Mouse (Mus musculus): Measurements from ENCODE around the gene Entpd2. TPM values are rescaled to one million over a fixed set of nuclear protein-coding genes. Genes with fewer than 3 reads are reported as not detected.

Gene Entpd2
- polyA plus RNA-seq, 1 experiment = 18.8 TPM

DNA sequence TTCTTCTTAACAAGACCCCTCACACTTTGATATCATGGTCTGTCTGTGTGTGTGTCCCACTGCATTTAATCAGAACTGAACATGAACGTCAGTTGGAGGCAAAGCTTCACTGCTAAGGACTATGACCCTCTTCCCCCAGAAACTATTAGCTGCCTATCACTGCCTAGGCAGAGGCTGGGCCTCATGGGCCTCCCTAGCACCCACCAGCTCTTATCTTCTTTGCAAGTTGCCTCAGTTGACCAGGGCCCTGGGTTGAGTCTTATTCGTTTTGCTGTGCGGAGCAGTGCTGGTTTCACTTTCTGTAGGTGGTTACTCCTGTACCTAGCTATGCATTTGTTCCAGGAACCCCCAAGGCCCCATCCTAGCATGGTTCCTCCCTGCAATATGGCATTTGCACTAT, 25.7 kb upstream of the Entpd2 start:
- Histone ChIP-seq H3K27me3 (replicated peaks; ENCODE audit: control insufficient read depth, insufficient read depth, low read length) (no peaks in the 10 kb centered on the region), H3K4me3 (ENCODE audit: insufficient read depth, low read depth, low read length) (no peak overlapping the region), H3K27ac (ENCODE audit: insufficient read depth, low read depth, low read length) (no peak overlapping the region), H3K4me1 (ENCODE audit: control insufficient read depth, insufficient read depth, low read length) (no peaks in the 10 kb centered on the region; the same call in 1 of the 2 replicates), H3K36me3 (ENCODE audit: control insufficient read depth, insufficient read depth, low read length) (no peaks in the 10 kb centered on the region)
- DNase-seq = no peak
- 90% methylated on average over 3 of the region's 3 CpGs for WGBS
- TF ChIP-seq CTCF (conservative IDR thresholded peaks at IDR 0.05; ENCODE audit: insufficient read depth, insufficient read length, low read depth, low read length) (no peak), POLR2A (IDR thresholded peaks at IDR 0.05; ENCODE audit: low read depth, low read length) (no peak)

GRCm38 (mm10) chr2:25371764-25372643, 23.7 kb upstream of the Entpd2 start, which contains the start of gene Sapcd2:
Gene Sapcd2, plus strand, starts transcription at chr2:25372321.
- Histone ChIP-seq H3K4me3 (ENCODE audit: insufficient read depth, low read depth, low read length) (peak within 1 kb of the TSS; percentile 51), H3K27ac (ENCODE audit: insufficient read depth, low read depth, low read length) (no peak within 1 kb of the TSS), H3K27me3 (replicated peaks; ENCODE audit: control insufficient read depth, insufficient read depth, low read length) (no peaks in the 10 kb centered on the region), H3K4me1 (ENCODE audit: control insufficient read depth, insufficient read depth, low read length) (no peaks in the 10 kb centered on the region), H3K36me3 (ENCODE audit: control insufficient read depth, insufficient read depth, low read length) (no peaks in the 10 kb centered on the region)
- DNase-seq = peak; percentile 92
- no peak for TF ChIP-seq POLR2A (IDR thresholded peaks at IDR 0.05; ENCODE audit: low read depth, low read length)
- no peak for TF ChIP-seq CTCF (conservative IDR thresholded peaks at IDR 0.05; ENCODE audit: insufficient read depth, insufficient read length, low read depth, low read length)
- 2% methylated on average over 65 of the region's 65 CpGs for WGBS

DNA sequence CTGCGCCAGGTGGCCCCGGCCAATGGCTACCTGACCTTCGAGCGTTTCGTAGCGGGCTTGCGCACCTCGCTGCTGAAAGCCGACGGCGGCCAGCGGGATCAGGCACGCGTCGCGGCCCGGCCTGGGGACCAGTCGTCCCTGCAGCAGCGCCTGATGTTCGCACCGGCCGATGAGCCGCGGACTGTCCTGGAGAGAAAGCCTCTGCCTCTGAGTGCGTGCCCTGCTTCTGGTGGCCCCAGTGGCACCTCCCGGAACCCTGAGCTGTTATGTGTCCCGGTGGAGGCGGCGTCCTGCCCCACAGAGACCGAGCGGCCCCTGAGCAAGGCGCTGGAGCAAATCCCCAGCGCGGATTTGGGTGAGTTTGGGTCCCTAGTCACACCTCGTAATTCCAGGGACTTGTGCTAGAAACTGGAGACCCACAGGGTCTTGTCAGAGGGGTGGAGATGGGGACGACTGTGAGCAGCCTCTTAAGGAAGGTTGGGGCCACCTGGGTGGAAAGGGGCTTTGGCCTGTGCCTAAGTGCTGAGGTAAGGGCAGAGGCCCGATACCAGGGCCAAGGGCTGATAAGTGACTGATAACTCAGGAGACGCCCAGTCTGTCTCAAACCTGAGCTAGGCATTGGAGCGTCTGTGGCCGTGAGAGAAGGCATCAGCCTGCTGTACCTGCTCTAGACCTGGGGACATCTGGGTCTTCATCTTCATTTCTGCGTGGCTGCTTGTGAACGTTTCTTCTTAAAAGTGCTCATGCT, 22.9 kb upstream of the Entpd2 start:
- DNase-seq = no peak
- Histone ChIP-seq H3K4me3 (ENCODE audit: insufficient read depth, low read depth, low read length) (peak overlapping the region; percentile 51), H3K27ac (ENCODE audit: insufficient read depth, low read depth, low read length) (no peak overlapping the region), H3K4me1 (ENCODE audit: control insufficient read depth, insufficient read depth, low read length) (no peaks in the 10 kb centered on the region), H3K36me3 (ENCODE audit: control insufficient read depth, insufficient read depth, low read length) (no peaks in the 10 kb centered on the region), H3K27me3 (replicated peaks; ENCODE audit: control insufficient read depth, insufficient read depth, low read length) (no peaks in the 10 kb centered on the region)
- TF ChIP-seq POLR2A (IDR thresholded peaks at IDR 0.05; ENCODE audit: low read depth, low read length) (no peak), CTCF (conservative IDR thresholded peaks at IDR 0.05; ENCODE audit: insufficient read depth, insufficient read length, low read depth, low read length) (no peak)
- 7% methylated on average over 42 of the region's 42 CpGs for WGBS

GRCm38 (mm10) chr2:25373431-25373830, 22.2 kb upstream of the Entpd2 start:
- Histone ChIP-seq H3K4me3 (ENCODE audit: insufficient read depth, low read depth, low read length) (no peak overlapping the region), H3K27me3 (replicated peaks; ENCODE audit: control insufficient read depth, insufficient read depth, low read length) (no peaks in the 10 kb centered on the region), H3K4me1 (ENCODE audit: control insufficient read depth, insufficient read depth, low read length) (no peaks in the 10 kb centered on the region), H3K36me3 (ENCODE audit: control insufficient read depth, insufficient read depth, low read length) (no peaks in the 10 kb centered on the region), H3K27ac (ENCODE audit: insufficient read depth, low read depth, low read length) (no peak overlapping the region)
- TF ChIP-seq CTCF (conservative IDR thresholded peaks at IDR 0.05; ENCODE audit: insufficient read depth, insufficient read length, low read depth, low read length) (no peak), POLR2A (IDR thresholded peaks at IDR 0.05; ENCODE audit: low read depth, low read length) (no peak)
- DNase-seq = no peak
- 59% methylated on average over 2 of the region's 2 CpGs for WGBS

DNA sequence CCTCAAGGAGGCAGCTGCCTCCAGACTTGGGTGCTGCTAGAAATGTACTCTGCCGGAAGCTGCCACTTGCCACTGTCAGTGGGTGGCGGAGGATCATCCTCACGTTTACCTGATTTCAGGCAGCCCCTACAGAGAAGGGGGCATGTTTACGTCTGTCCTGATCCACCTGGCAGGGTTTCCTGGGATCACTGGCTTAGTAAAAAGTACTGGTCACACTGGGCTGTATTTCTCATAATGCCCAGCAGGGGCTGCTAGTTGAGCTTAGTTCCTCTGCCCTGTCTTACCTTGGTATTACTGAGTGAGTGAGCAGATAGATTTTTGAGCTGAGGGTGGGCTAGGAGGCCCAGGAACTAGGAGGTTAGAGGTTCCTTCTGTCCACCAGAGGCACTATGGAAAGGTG, 19.1 kb upstream of the Entpd2 start:
- WGBS = 62% methylated on average over 4 of the region's 4 CpGs
- no peaks in the 10 kb centered on the region for H3K27me3 ChIP-seq (replicated peaks; ENCODE audit: control insufficient read depth, insufficient read depth, low read length)
- H3K4me1 ChIP-seq (ENCODE audit: control insufficient read depth, insufficient read depth, low read length) = no peaks in the 10 kb centered on the region
- no peaks in the 10 kb centered on the region for H3K36me3 ChIP-seq (ENCODE audit: control insufficient read depth, insufficient read depth, low read length)
- no peak overlapping the region for H3K27ac ChIP-seq (ENCODE audit: insufficient read depth, low read depth, low read length)
- DNase-seq = peak; percentile 72
- TF ChIP-seq POLR2A (IDR thresholded peaks at IDR 0.05; ENCODE audit: low read depth, low read length) = no peak
- peak; percentile 71 for TF ChIP-seq CTCF (conservative IDR thresholded peaks at IDR 0.05; ENCODE audit: insufficient read depth, insufficient read length, low read depth, low read length)
- no peak overlapping the region for H3K4me3 ChIP-seq (ENCODE audit: insufficient read depth, low read depth, low read length)

- Histone ChIP-seq H3K4me3 (ENCODE audit: insufficient read depth, low read depth, low read length) (no peak overlapping the region), H3K27me3 (replicated peaks; ENCODE audit: control insufficient read depth, insufficient read depth, low read length) (no peaks in the 10 kb centered on the region)
- WGBS = 90% methylated on average over 5 of the region's 5 CpGs
These were observed 11.2 kb upstream of the Entpd2 start for GRCm38 (mm10) chr2:25384492-25384891.

GRCm38 (mm10) chr2:25391266-25391665, 4.4 kb upstream of the Entpd2 start:
- peaks cover 5% of the 10 kb centered on the region; the same call in 1 of the 2 replicates for H3K4me1 ChIP-seq (ENCODE audit: control insufficient read depth, insufficient read depth, low read length)
- no peaks in the 10 kb centered on the region for H3K36me3 ChIP-seq (ENCODE audit: control insufficient read depth, insufficient read depth, low read length)
- H3K27me3 ChIP-seq (replicated peaks; ENCODE audit: control insufficient read depth, insufficient read depth, low read length) = no peaks in the 10 kb centered on the region
- no peak for DNase-seq
- 76% methylated on average over 5 of the region's 5 CpGs for WGBS
- no peak overlapping the region for H3K27ac ChIP-seq (ENCODE audit: insufficient read depth, low read depth, low read length)
- no peak overlapping the region for H3K4me3 ChIP-seq (ENCODE audit: insufficient read depth, low read depth, low read length)
- no peak for TF ChIP-seq CTCF (conservative IDR thresholded peaks at IDR 0.05; ENCODE audit: insufficient read depth, insufficient read length, low read depth, low read length)
- no peak for TF ChIP-seq POLR2A (IDR thresholded peaks at IDR 0.05; ENCODE audit: low read depth, low read length)

More at GRCm38 (mm10) chr2:25384492-25384891, 11.2 kb upstream of the Entpd2 start:
- H3K36me3 ChIP-seq (ENCODE audit: control insufficient read depth, insufficient read depth, low read length) = no peaks in the 10 kb centered on the region
- no peaks in the 10 kb centered on the region; the same call in 1 of the 2 replicates for H3K4me1 ChIP-seq (ENCODE audit: control insufficient read depth, insufficient read depth, low read length)
- H3K27ac ChIP-seq (ENCODE audit: insufficient read depth, low read depth, low read length) = no peak overlapping the region
- DNase-seq = no peak
- TF ChIP-seq CTCF (conservative IDR thresholded peaks at IDR 0.05; ENCODE audit: insufficient read depth, insufficient read length, low read depth, low read length) (no peak), POLR2A (IDR thresholded peaks at IDR 0.05; ENCODE audit: low read depth, low read length) (no peak)

Measured in kidney, adult 2 months (tissue).